Mouse (Mus musculus): Measurements from ENCODE around the gene Olfr1110. TPM values are rescaled to one million over a fixed set of nuclear protein-coding genes. Genes with fewer than 3 reads are reported as not detected.
"Not testable (repeated sequence)": the region's sequence is repeated elsewhere in the genome, so short reads cannot be mapped to it uniquely, and the experiment has no call there.

The Olfr1110 gene
- not detected for total RNA-seq (2021)
- long read RNA-seq, experiment 1 = 0 reads
- long read RNA-seq, experiment 2 = 0 reads

- no peak for DNase-seq (ENCODE audit: low spot score in 2 of 2)
- intact Hi-C loops (cut with DNase I) = no loop called here
Measured at GRCm38 (mm10) chr2:87140200-87140599, at the start of gene Olfr1110. Gene Olfr1110 (minus strand): TSS chr2:87140300.

- no peak for DNase-seq (ENCODE audit: low spot score in 2 of 2)
- intact Hi-C loops (cut with DNase I) = no loop called here
Measured at GRCm38 (mm10) chr2:87187498-87187897, 47.4 kb upstream of the Olfr1110 start, which contains the start of gene Olfr1112. Gene Olfr1112 (plus strand): TSS chr2:87187798.

DNA sequence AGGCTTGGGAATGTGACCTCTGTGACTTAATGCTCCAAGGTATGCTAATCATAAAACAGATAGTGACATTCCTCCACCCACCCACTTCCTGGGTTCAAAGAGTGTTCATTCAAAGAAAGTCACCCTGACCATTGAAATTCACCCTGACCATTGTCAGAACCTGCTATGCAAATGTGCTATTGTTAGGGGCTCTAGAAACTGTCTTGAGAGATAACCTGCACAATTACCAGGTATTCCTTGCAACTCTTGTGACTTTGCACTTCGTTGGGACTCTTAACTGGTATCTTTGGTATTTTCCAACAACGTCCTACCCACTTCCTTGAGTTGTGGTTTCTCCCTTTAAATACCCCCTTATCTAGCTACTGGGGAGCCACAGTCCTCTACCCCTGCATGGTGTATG lies 27.6 kb upstream of the Olfr1110 start:
- DNase-seq (ENCODE audit: low spot score in 2 of 2); intact Hi-C loops (cut with DNase I): not testable (repeated sequence)

GRCm38 (mm10) chr2:87152524-87152923 lies 12.4 kb upstream of the Olfr1110 start, which contains the start of gene Olfr1111:
Gene Olfr1111 (minus strand): TSS chr2:87152624.
- DNase-seq (ENCODE audit: low spot score in 2 of 2) = no peak
- intact Hi-C loops (cut with DNase I) = no loop called here

DNA sequence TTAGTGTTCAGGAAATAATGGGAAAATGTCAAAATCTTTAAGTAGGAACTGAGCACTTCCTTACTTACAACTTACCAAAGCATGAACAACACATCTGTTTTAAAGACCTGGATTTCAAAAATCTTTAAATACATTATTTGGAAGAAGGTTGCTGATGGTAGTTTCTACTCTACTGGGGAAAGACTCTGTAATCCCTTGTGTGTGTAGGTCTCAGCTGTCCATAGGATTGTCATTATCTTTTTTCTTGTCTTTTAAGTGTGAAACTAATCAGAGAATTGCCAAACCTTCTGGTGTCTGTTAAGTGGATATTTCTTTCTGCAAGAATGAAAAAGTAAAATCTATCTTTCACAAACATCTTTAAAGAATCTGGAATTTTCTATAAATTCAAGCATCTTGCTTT lies 25.6 kb downstream of the Olfr1110 start, which contains the start of gene Olfr259:
Gene Olfr259 (minus strand): TSS at position 101 of the 400 bp plus-strand sequence.
- intact Hi-C loops (cut with DNase I) = no loop called here
- DNase-seq (ENCODE audit: low spot score in 2 of 2) = no peak

- DNase-seq (ENCODE audit: low spot score in 2 of 2) = no peak
- intact Hi-C loops (cut with DNase I) = no loop called here
Measured at GRCm38 (mm10) chr2:87095908-87096307, 44.2 kb downstream of the Olfr1110 start, which contains the start of gene Olfr1109. Gene Olfr1109 (minus strand): TSS chr2:87096008.

Other genes with a start within 250 kb of the Olfr1110 start
- gene Olfr1097, start 248.1 kb downstream of the Olfr1110 start, total RNA-seq (2021) = not detected
- not detected for gene Olfr1098, start 215.8 kb downstream of the Olfr1110 start, total RNA-seq (2021)
- gene Olfr1099, start 179.6 kb downstream of the Olfr1110 start, total RNA-seq (2021) = not detected
- not detected for gene Olfr1100, start 160.3 kb downstream of the Olfr1110 start, total RNA-seq (2021)
- gene Olfr1101, start 149.1 kb downstream of the Olfr1110 start, total RNA-seq (2021) = not detected
- not detected for gene Olfr1102, start 141.9 kb downstream of the Olfr1110 start, total RNA-seq (2021)
- not detected for gene Olfr1104, start 113.2 kb downstream of the Olfr1110 start, total RNA-seq (2021)
- gene Olfr1105, start 103.8 kb downstream of the Olfr1110 start, total RNA-seq (2021) = not detected
- not detected for gene Olfr1106, start 88.0 kb downstream of the Olfr1110 start, total RNA-seq (2021)
- gene Olfr1107, start 64.5 kb downstream of the Olfr1110 start, total RNA-seq (2021) = not detected
- not detected for gene Olfr1109, start 44.3 kb downstream of the Olfr1110 start, total RNA-seq (2021)
- not detected for gene Olfr259, start 25.7 kb downstream of the Olfr1110 start, total RNA-seq (2021)
- not detected for gene Olfr1111, start 12.3 kb upstream of the Olfr1110 start, total RNA-seq (2021)
- gene Olfr1112, start 47.5 kb upstream of the Olfr1110 start, total RNA-seq (2021) = not detected
- gene Olfr1113, start 68.7 kb upstream of the Olfr1110 start, total RNA-seq (2021) = not detected
- gene Olfr1115, start 107.7 kb upstream of the Olfr1110 start, total RNA-seq (2021) = not detected
- gene Olfr1116, start 127.2 kb upstream of the Olfr1110 start, total RNA-seq (2021) = not detected
- gene Olfr1118, start 167.3 kb upstream of the Olfr1110 start, total RNA-seq (2021) = not detected
- not detected for gene Olfr1120, start 214.5 kb upstream of the Olfr1110 start, total RNA-seq (2021)
- gene Olfr1121, start 229.6 kb upstream of the Olfr1110 start, total RNA-seq (2021) = not detected
- gene Olfr1122, start 245.5 kb upstream of the Olfr1110 start, total RNA-seq (2021) = under 1 TPM in 1 of 2 experiments, not detected in 1; 0.07 TPM